ENCODE assay signal across 26 mouse cellular contexts in the genomic region with DNA sequence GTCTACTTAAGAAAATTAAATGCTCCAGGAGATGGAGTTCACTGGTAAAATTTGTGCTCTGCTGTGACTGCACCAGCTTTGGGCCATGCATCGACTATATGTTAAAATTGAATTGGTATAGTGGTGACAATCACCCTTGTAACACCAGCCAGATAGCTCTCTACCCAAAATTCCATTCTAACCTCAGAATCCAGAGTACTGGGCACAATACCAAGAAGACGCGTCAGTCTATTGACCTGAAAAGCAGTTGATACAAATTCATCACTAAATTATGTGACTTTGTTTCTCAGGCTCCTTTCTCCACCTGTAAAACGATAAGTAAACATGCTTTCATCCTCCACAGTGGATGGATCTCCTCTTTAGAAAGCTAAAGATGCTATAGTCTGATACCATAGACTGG.
"Had no signal": no experiment of that assay in that cellular context is flagged by ENCODE, and none has a peak within 500 bp of the region (broad histone marks: within the 10 kb centered on the region; RNA-seq: fewer than 3 reads in every experiment).

No protein-coding gene starts in this region.

- DNase-seq: cerebellum, postnatal 10 days; cerebellum, postnatal 14 days; cerebellum, postnatal 25 days; cerebellum, postnatal 36 days; embryo, embryonic 11 days; forebrain, postnatal 0 days; gastrocnemius, adult 2 months; gastrocnemius, postnatal 10 days; gastrocnemius, postnatal 14 days; gastrocnemius, postnatal 25 days; gastrocnemius, postnatal 36 days; heart, adult 11 months; heart, adult 18-20 months; heart, adult 2 months had no signal

- H3K9ac ChIP-seq: embryonic facial prominence, embryonic 12.5 days; embryonic facial prominence, embryonic 13.5 days; embryonic facial prominence, embryonic 15.5 days; forebrain, embryonic 12.5 days; forebrain, embryonic 13.5 days; forebrain, embryonic 15.5 days; forebrain, postnatal 0 days had no signal

- H3K4me1 ChIP-seq: embryonic facial prominence, embryonic 10.5 days; embryonic facial prominence, embryonic 12.5 days; forebrain, embryonic 10.5 days; forebrain, embryonic 12.5 days; forebrain, embryonic 13.5 days; forebrain, embryonic 15.5 days; heart, embryonic 10.5 days had no signal

- H3K9me3 ChIP-seq: embryonic facial prominence, embryonic 10.5 days; embryonic facial prominence, embryonic 12.5 days; embryonic facial prominence, embryonic 13.5 days; embryonic facial prominence, embryonic 15.5 days; forebrain, embryonic 10.5 days; forebrain, embryonic 12.5 days; forebrain, embryonic 13.5 days; forebrain, embryonic 15.5 days; heart, embryonic 10.5 days had no signal

- H3K4me3 ChIP-seq: embryonic facial prominence, embryonic 10.5 days; embryonic facial prominence, embryonic 12.5 days; embryonic facial prominence, embryonic 13.5 days; embryonic facial prominence, embryonic 15.5 days; erythroblast, embryonic 14.5 days; forebrain, embryonic 10.5 days; forebrain, embryonic 12.5 days; forebrain, embryonic 13.5 days; forebrain, embryonic 15.5 days; gastrocnemius, adult 2 months; heart, adult 2 months; heart, embryonic 10.5 days had no signal

- H3K27me3 ChIP-seq: embryonic facial prominence, embryonic 12.5 days; embryonic facial prominence, embryonic 13.5 days; embryonic facial prominence, embryonic 15.5 days; forebrain, embryonic 12.5 days; forebrain, embryonic 13.5 days; forebrain, embryonic 15.5 days had no signal

- ATAC-seq: forebrain, embryonic 13.5 days; forebrain, embryonic 14.5 days; forebrain, embryonic 15.5 days; forebrain, postnatal 0 days had no signal

- H3K4me2 ChIP-seq: embryonic facial prominence, embryonic 12.5 days; embryonic facial prominence, embryonic 13.5 days; embryonic facial prominence, embryonic 15.5 days; forebrain, embryonic 12.5 days; forebrain, embryonic 13.5 days; forebrain, embryonic 15.5 days; heart, embryonic 11.5 days had no signal

- H3K27ac ChIP-seq: embryonic facial prominence, embryonic 10.5 days; embryonic facial prominence, embryonic 12.5 days; embryonic facial prominence, embryonic 13.5 days; embryonic facial prominence, embryonic 15.5 days; forebrain, embryonic 10.5 days; forebrain, embryonic 12.5 days; forebrain, embryonic 13.5 days; forebrain, embryonic 15.5 days; gastrocnemius, adult 2 months; heart, adult 2 months; heart, embryonic 10.5 days had no signal

- H3K36me3 ChIP-seq: embryonic facial prominence, embryonic 15.5 days; forebrain, embryonic 10.5 days; forebrain, embryonic 12.5 days; forebrain, embryonic 15.5 days; heart, embryonic 10.5 days had no signal
